Mouse (Mus musculus) lung, adult 2 months (tissue): ENCODE measurements around the gene Vmo1. TPM values are rescaled to one million over a fixed set of nuclear protein-coding genes. Genes with fewer than 3 reads are reported as not detected.

Experiments used
- DNase-seq: peaks from one replicate; pipeline ENCODE4 v3.0.0; 2022
- H3K4me1 ChIP-seq: fragments of 200-500 bp; 2 replicates; pipeline ENCODE4 v1.6.1; 2011; ENCODE audit warnings: low read length; ENCODE audit not compliant: control insufficient read depth, insufficient read depth
- H3K4me3 ChIP-seq: fragments of 200-500 bp; replicated peaks from 2 replicates; pipeline ENCODE3; 2011; ENCODE audit warnings: low read depth, mild to moderate bottlenecking, control low read depth, low read length; ENCODE audit errors: extremely low read depth
- CTCF ChIP-seq: fragments of 200-500 bp; IDR thresholded peaks from 2 replicates; pipeline ENCODE4 v1.5.1; 2011; ENCODE audit warnings: mild to moderate bottlenecking, low read length, control low read depth; ENCODE audit not compliant: insufficient read depth
- POLR2A ChIP-seq: fragments of 200-500 bp; IDR thresholded peaks from 2 replicates; pipeline ENCODE4 v1.6.1; 2011; ENCODE audit warnings: low read depth, mild to moderate bottlenecking, control low read depth, low read length, borderline replicate concordance; ENCODE audit errors: extremely low read depth
- WGBS: fragments of 180-500 bp; shearing (Covaris S2); methylation state at CpG from one replicate; pipeline ENCODE4 v1.1.7; 2018; 5-methylcytosine and 5-hydroxymethylcytosine counted together
- polyA plus RNA-seq: library from polyadenylated mRNA; depleted of rRNA; stranded (reverse); fragments of >200 nt; gene quantifications from 2 replicates; pipeline ENCODE4 v1.2.3, GENCODE M21; 2012; rRNA removed

Vmo1 gene
- polyA plus RNA-seq = 0.20 and 0.26 TPM in 2 replicates

- WGBS = 87% methylated on average over 7 of the region's 7 CpGs
- H3K4me1 ChIP-seq = no peaks in the 10 kb centered on the region
- H3K4me3 ChIP-seq = no peak within 1 kb of the TSS
- no peak for DNase-seq
- TF ChIP-seq POLR2A (no peak), CTCF (no peak)
Measured at GRCm38 (mm10) chr11:70514288-70514687, at the start of gene Vmo1. Gene Vmo1, minus strand, starts transcription at chr11:70514616.

- peak; percentile 54 for DNase-seq
- TF ChIP-seq POLR2A (peak; percentile 12; the same call in 1 of the 2 replicates), CTCF (no peak)
- peak overlapping the region; percentile 75 for H3K4me3 ChIP-seq
- H3K4me1 ChIP-seq = peaks cover 3% of the 10 kb centered on the region
- WGBS = 2% methylated on average over 25 of the region's 25 CpGs
Measured at GRCm38 (mm10) chr11:70563470-70564275, 49.3 kb upstream of the Vmo1 start.

- 1% methylated on average over 25 of the region's 31 CpGs for WGBS
- no peak for DNase-seq
- TF ChIP-seq POLR2A (no peak), CTCF (no peak)
Measured at GRCm38 (mm10) chr11:70562995-70563469, 48.6 kb upstream of the Vmo1 start.

GRCm38 (mm10) chr11:70562287-70562994, 48.0 kb upstream of the Vmo1 start, which contains the start of gene Mink1:
Gene Mink1, plus strand, starts transcription at chr11:70562881.
- DNase-seq = peak; percentile 84
- WGBS = under 1% methylated on average over 55 of the region's 57 CpGs
- TF ChIP-seq POLR2A (peak; percentile 57; the same call in 1 of the 2 replicates), CTCF (no peak)
- Histone ChIP-seq H3K4me3 (peak within 1 kb of the TSS; percentile 97), H3K4me1 (peaks cover 3% of the 10 kb centered on the region)

More at GRCm38 (mm10) chr11:70562995-70563469, 48.6 kb upstream of the Vmo1 start:
- Histone ChIP-seq H3K4me3 (peak overlapping the region; percentile 75), H3K4me1 (peaks cover 3% of the 10 kb centered on the region)

- TF ChIP-seq POLR2A (no peak), CTCF (no peak)
- peaks cover 3% of the 10 kb centered on the region for H3K4me1 ChIP-seq
- 0% methylated on average over 2 of the region's 2 CpGs for WGBS
- H3K4me3 ChIP-seq = peak overlapping the region; percentile 97
- DNase-seq = no peak
Measured at GRCm38 (mm10) chr11:70561937-70562286, 47.5 kb upstream of the Vmo1 start.

- TF ChIP-seq POLR2A (no peak), CTCF (no peak)
Measured at GRCm38 (mm10) chr11:70557545-70557944, 43.1 kb upstream of the Vmo1 start.

GRCm38 (mm10) chr11:70553940-70554339, 39.5 kb upstream of the Vmo1 start:
- TF ChIP-seq POLR2A (no peak), CTCF (no peak)
- 28% methylated on average over 7 of the region's 7 CpGs for WGBS

More at GRCm38 (mm10) chr11:70557545-70557944, 43.1 kb upstream of the Vmo1 start:
- Histone ChIP-seq H3K4me3 (no peak overlapping the region), H3K4me1 (peaks cover 3% of the 10 kb centered on the region)
- WGBS = 87% methylated on average over 9 of the region's 9 CpGs
- no peak for DNase-seq

GRCm38 (mm10) chr11:70551526-70551925, 37.1 kb upstream of the Vmo1 start:
- no peak for TF ChIP-seq POLR2A
- no peak for TF ChIP-seq CTCF
- no peaks in the 10 kb centered on the region for H3K4me1 ChIP-seq
- H3K4me3 ChIP-seq = no peak overlapping the region
- DNase-seq = no peak
- 95% methylated on average over 8 of the region's 8 CpGs for WGBS

More at GRCm38 (mm10) chr11:70553940-70554339, 39.5 kb upstream of the Vmo1 start:
- DNase-seq = no peak
- no peaks in the 10 kb centered on the region for H3K4me1 ChIP-seq
- H3K4me3 ChIP-seq = no peak overlapping the region

GRCm38 (mm10) chr11:70544496-70544895, 30.1 kb upstream of the Vmo1 start:
- 64% methylated on average over 7 of the region's 7 CpGs for WGBS
- no peak for TF ChIP-seq POLR2A
- TF ChIP-seq CTCF = no peak
- Histone ChIP-seq H3K4me1 (no peaks in the 10 kb centered on the region; the same call in 1 of the 2 replicates), H3K4me3 (no peak overlapping the region)
- DNase-seq = no peak
